Mouse (Mus musculus) liver, postnatal 0 days (tissue): ENCODE measurements at regions not wholly inside any gene's neighbourhood (a gene's known extent, or its start where the extent isn't known, plus 50 kb on each side); places are given as distances from the start of the nearest gene placed in this dataset.

Experiments
- ATAC-seq: fragments of 200-750 bp; cut with Nextera tagmentation; 2 replicates; pipeline ENCODE4 v1.8.0; 2017; ENCODE audit warnings: mild to moderate bottlenecking, moderate library complexity
- DNase-seq: peaks from one replicate; pipeline ENCODE4 v3.0.0-alpha.2; 2016
- H3K27ac ChIP-seq: fragments of 300-500 bp; sonication (generic); 2 replicates; pipeline ENCODE4 v1.5.1; 2014; ENCODE audit warnings: antibody characterized with exemption, moderate library complexity, mild to moderate bottlenecking, low read depth
- H3K27me3 ChIP-seq: fragments of 300-500 bp; sonication (generic); 2 replicates; pipeline ENCODE4 v1.6.1; 2014; ENCODE audit warnings: low read length, control low read depth, mixed read lengths; ENCODE audit not compliant: insufficient read depth
- H3K36me3 ChIP-seq: fragments of 300-500 bp; sonication (generic); replicated peaks from 2 replicates; pipeline ENCODE4 v1.6.1; 2014; ENCODE audit warnings: mild to moderate bottlenecking, control low read depth, low read length, moderate library complexity, mixed read lengths; ENCODE audit not compliant: insufficient read depth
- H3K4me1 ChIP-seq: fragments of 300-500 bp; sonication (generic); 2 replicates; pipeline ENCODE4 v1.6.1; 2014; ENCODE audit warnings: antibody characterized with exemption, mild to moderate bottlenecking, control low read depth; ENCODE audit not compliant: insufficient read depth
- H3K4me2 ChIP-seq: fragments of 300-500 bp; sonication (generic); 2 replicates; pipeline ENCODE4 v1.6.1; 2014; ENCODE audit warnings: low read depth, mild to moderate bottlenecking, low read length, moderate library complexity, mixed read lengths
- H3K4me3 ChIP-seq: fragments of 300-500 bp; sonication (generic); 2 replicates; pipeline ENCODE4 v1.5.1; 2014; ENCODE audit warnings: low read depth, low read length
- H3K9ac ChIP-seq: fragments of 300-500 bp; sonication (generic); replicated peaks from 2 replicates; pipeline ENCODE4 v1.6.1; 2014; ENCODE audit warnings: mild to moderate bottlenecking, moderate library complexity
- H3K9me3 ChIP-seq: fragments of 300-500 bp; sonication (generic); 2 replicates; pipeline ENCODE4 v1.6.1; 2016; ENCODE audit warnings: mild to moderate bottlenecking, control low read depth, low read length, mixed read lengths
- CTCF ChIP-seq: sonication (generic); IDR thresholded peaks from 2 replicates; pipeline ENCODE4 v1.5.1; 2016; ENCODE audit warnings: antibody characterized with exemption, low read depth
- EP300 ChIP-seq: IDR thresholded peaks from 2 replicates; pipeline ENCODE4 v1.6.1; 2016; ENCODE audit warnings: antibody characterized with exemption, low read depth, mild to moderate bottlenecking
- WGBS: fragments of 180-500 bp; shearing (Covaris S2); extraction: QIAGEN DNeasy Blood & Tissue Kit; methylation state at CpG from one replicate; pipeline ENCODE4 v1.1.7; 2014; ENCODE audit not compliant: insufficient replicate concordance; 5-methylcytosine and 5-hydroxymethylcytosine counted together

DNA sequence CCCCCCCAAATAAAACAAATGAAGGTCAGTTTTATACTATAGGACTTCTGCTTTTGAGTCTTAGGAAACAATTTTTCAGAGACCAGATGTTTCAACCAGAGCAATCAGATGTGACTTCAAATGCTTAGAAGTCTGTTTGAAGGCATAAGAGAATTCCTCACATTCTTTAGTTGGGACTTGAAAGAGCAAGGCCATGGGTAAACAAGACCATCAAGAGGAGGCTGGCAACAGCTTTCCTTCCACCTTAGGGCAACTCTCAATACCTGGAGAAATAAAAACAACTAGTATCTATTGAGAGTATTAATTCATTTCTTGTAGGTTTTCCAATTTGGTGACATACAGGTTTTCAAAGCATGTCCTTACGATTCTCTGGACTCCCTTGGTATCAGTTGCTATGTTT is 381.8 kb upstream of the Zfp462 start:
- WGBS, result 81% methylated on average over 1 of the region's 1 CpGs
- TF ChIP-seq EP300 (no peak), CTCF (no peak)
- Histone ChIP-seq H3K27ac (no peak overlapping the region), H3K9me3 (no peaks in the 10 kb centered on the region), H3K4me1 (no peaks in the 10 kb centered on the region), H3K4me3 (no peak overlapping the region), H3K27me3 (no peaks in the 10 kb centered on the region), H3K9ac (no peak overlapping the region), H3K36me3 (no peaks in the 10 kb centered on the region), H3K4me2 (no peak overlapping the region)
- ATAC-seq, result no peak
- no peak for DNase-seq

DNA sequence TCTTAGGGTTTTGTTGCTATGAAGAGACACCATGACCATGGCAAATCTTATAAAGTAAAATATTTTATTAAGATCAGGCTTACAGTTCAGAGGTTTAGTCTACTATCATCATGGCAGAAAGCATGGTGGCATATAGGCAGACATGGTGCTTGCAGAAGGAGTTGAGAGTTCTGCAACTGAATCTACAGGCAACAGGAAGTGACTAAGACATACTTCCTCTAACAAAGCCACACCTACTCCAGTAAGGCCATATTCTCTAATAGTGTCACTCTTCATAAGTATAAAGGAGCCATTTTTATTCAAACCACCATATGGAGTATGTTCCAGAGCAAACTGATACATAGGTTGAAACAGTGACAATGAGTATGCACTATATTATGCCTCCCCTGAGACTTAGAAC is 371.7 kb upstream of the Zfp462 start:
- DNase-seq (no peak), ATAC-seq (no peak)
- Histone ChIP-seq H3K4me3 (no peak overlapping the region), H3K36me3 (no peaks in the 10 kb centered on the region), H3K4me2 (no peak overlapping the region), H3K9ac (no peak overlapping the region), H3K9me3 (no peaks in the 10 kb centered on the region), H3K4me1 (no peaks in the 10 kb centered on the region), H3K27ac (no peak overlapping the region), H3K27me3 (no peaks in the 10 kb centered on the region)
- TF ChIP-seq CTCF (no peak), EP300 (no peak)

DNA sequence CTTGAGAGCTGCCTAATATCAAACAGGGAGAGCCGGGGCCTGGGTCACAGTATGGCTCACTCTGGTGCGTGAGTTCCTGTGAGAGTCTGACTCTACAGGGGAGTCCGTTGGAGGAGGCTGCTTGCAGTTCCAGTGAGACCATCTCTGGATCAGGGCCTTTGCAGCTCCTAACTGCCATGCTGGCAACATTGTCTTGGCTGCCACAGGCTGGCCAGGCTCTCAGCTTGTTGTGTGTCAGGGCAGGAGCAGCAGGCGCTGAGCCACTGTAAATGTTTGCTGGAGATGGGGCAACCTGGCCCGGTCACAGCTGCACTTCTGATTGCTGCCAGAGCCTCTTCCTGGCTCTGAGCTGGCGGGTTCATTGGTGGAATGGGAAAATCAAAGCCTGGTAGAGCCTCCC is 357.7 kb upstream of the Zfp462 start:
- 65% methylated on average over 6 of the region's 6 CpGs for WGBS
- H3K9me3 ChIP-seq, result no peaks in the 10 kb centered on the region
- ATAC-seq (peak; percentile 73), DNase-seq (peak; percentile 31)
- TF ChIP-seq EP300, result no peak
- no peak for TF ChIP-seq CTCF
- H3K4me3 ChIP-seq, result no peak overlapping the region
- H3K9ac ChIP-seq, result no peak overlapping the region
- no peak overlapping the region for H3K27ac ChIP-seq
- no peaks in the 10 kb centered on the region for H3K36me3 ChIP-seq
- H3K4me2 ChIP-seq, result no peak overlapping the region
- H3K27me3 ChIP-seq, result no peaks in the 10 kb centered on the region
- no peaks in the 10 kb centered on the region for H3K4me1 ChIP-seq

DNA sequence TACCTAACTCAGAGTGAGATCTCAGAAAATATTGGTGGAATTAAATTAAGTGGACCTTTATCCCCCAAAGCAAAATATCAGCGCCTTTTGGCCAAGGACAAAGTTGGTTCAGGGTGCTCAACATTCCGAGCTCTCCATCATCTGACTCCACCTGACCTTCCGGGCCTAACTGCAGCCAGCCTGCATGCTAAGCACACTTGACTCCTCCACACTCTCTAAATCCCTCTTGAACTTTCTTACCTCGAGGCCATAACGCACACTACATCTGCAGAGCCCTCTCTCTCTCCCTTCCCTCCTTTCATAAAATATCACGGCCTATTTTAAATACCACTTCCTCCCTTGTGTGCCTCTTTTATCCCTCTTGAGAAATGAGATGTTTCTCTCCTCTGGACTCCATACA is 356.1 kb upstream of the Zfp462 start:
- DNase-seq, result no peak
- H3K9me3 ChIP-seq, result no peaks in the 10 kb centered on the region
- H3K36me3 ChIP-seq, result no peaks in the 10 kb centered on the region
- no peak overlapping the region for H3K9ac ChIP-seq
- 65% methylated on average over 6 of the region's 6 CpGs for WGBS
- no peaks in the 10 kb centered on the region for H3K27me3 ChIP-seq
- TF ChIP-seq CTCF (no peak), EP300 (no peak)
- ATAC-seq, result no peak
- no peaks in the 10 kb centered on the region for H3K4me1 ChIP-seq
- H3K4me3 ChIP-seq, result no peak overlapping the region
- H3K4me2 ChIP-seq, result no peak overlapping the region
- no peak overlapping the region for H3K27ac ChIP-seq

DNA sequence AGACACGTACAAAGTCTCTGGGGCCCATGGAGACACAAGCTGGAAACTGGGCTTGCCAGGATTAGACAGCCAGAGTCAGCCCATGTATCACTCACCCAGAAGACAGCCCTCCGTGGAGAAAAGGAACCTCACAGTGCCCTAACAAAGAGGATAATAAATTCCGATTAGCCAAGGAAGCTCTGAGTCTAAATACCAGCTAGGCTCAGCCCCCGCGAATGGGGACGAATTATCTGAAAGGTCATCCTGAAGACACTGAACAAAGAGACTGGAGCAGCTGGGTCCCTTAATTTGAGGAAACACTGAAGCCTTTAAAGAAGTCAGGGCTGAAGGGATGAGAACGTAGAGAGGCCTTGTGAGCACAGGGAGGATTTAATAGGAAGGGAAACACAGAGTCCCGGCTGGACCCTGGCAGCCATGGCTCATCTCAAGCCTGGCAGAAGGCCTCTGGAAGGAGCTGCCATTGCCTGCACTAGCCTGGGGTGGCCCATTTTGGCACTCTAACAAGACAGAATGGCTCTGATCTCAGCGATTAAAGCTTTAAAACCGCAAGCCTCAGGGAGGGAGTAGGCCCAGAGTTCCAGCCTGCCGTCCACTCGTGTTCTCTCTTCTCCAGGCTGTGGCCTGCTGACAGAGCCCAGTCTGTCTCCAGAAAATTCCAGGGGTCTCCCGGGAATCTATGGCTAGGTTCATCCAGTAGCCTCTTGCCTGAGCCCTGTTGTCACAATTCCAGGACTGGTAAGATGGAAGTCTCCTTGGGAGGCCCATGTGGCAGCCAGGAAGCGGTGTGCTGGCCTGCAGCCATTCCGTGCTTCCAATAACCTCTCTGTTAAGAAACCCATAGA is 343.0 kb upstream of the Zfp462 start:
- H3K36me3 ChIP-seq, result no peaks in the 10 kb centered on the region
- 76% methylated on average over 15 of the region's 15 CpGs for WGBS
- H3K4me2 ChIP-seq, result no peak overlapping the region
- no peak overlapping the region for H3K9ac ChIP-seq
- DNase-seq (no peak), ATAC-seq (no peak)
- H3K27ac ChIP-seq, result no peak overlapping the region
- no peaks in the 10 kb centered on the region for H3K4me1 ChIP-seq
- no peaks in the 10 kb centered on the region for H3K9me3 ChIP-seq
- H3K27me3 ChIP-seq, result no peaks in the 10 kb centered on the region
- H3K4me3 ChIP-seq, result no peak overlapping the region
- TF ChIP-seq CTCF, result no peak
- no peak for TF ChIP-seq EP300

DNA sequence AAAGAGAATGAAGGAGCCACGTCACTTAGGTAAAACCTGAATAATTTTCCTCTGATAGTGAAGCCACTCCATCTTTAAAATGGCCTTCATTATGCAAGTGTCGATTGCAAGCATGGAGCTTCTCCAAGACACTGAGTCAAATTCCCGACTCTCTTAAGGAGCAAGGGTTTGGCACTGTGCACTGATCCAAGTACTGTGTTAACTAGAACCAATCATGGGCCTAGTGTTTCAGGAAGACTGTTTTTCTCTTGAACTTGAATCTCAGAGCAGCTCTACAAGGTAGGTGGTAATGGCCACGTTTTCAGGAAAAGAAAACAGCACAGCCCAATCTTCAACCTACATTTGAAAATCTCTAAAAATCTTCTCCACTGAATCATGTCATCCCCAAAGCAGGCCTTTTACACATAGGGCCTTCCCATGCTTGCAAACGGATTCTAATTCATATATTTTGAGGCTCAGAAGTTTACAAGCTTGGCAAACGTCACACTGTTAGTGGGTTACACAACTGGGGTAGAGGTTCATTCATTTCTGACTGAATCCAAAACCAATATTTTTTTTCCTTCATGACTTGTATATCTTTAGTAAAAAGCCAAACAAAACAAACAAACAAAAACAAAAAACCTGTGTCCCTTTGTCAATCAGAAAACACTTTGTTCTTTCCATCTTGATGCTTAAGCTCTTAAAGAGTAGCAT is 342.2 kb upstream of the Zfp462 start:
- H3K4me2 ChIP-seq, result no peak overlapping the region
- no peak overlapping the region for H3K9ac ChIP-seq
- H3K27me3 ChIP-seq, result no peaks in the 10 kb centered on the region
- H3K36me3 ChIP-seq, result no peaks in the 10 kb centered on the region
- no peaks in the 10 kb centered on the region for H3K9me3 ChIP-seq
- ATAC-seq (no peak), DNase-seq (no peak)
- no peak overlapping the region for H3K4me3 ChIP-seq
- TF ChIP-seq EP300, result no peak
- no peak for TF ChIP-seq CTCF
- no peak overlapping the region for H3K27ac ChIP-seq
- WGBS, result 75% methylated on average over 6 of the region's 6 CpGs
- H3K4me1 ChIP-seq, result no peaks in the 10 kb centered on the region
